Mouse (Mus musculus) intestine, embryonic 15.5 days (tissue): Measurements from ENCODE around the gene Egr4. TPM values are rescaled to one million over a fixed set of nuclear protein-coding genes. Genes with fewer than 3 reads are reported as not detected.

Source experiments
- ATAC-seq: fragments of 200-750 bp; cut with Nextera tagmentation; 2 replicates; pipeline ENCODE4 v1.8.0; 2017; ENCODE audit warnings: moderate TSS enrichment, moderate library complexity
- H3K27ac ChIP-seq: fragments of 300-500 bp; sonication (generic); 2 replicates; pipeline ENCODE4 v1.5.1; 2015; ENCODE audit warnings: mild to moderate bottlenecking, inconsistent platforms
- H3K27me3 ChIP-seq: fragments of 300-500 bp; sonication (generic); replicated peaks from 2 replicates; pipeline ENCODE4 v1.6.1; 2015; ENCODE audit warnings: inconsistent platforms
- H3K36me3 ChIP-seq: fragments of 300-500 bp; sonication (generic); 2 replicates; pipeline ENCODE4 v1.6.1; 2015; ENCODE audit warnings: inconsistent platforms
- H3K4me1 ChIP-seq: fragments of 300-500 bp; sonication (generic); replicated peaks from 2 replicates; pipeline ENCODE4 v1.6.1; 2015; ENCODE audit warnings: inconsistent platforms
- H3K4me2 ChIP-seq: fragments of 300-500 bp; sonication (generic); replicated peaks from 2 replicates; pipeline ENCODE4 v1.6.1; 2015; ENCODE audit warnings: mild to moderate bottlenecking, inconsistent platforms
- H3K4me3 ChIP-seq: fragments of 300-500 bp; sonication (generic); replicated peaks from 2 replicates; pipeline ENCODE4 v1.5.1; 2015; ENCODE audit warnings: inconsistent platforms
- H3K9ac ChIP-seq: fragments of 300-500 bp; sonication (generic); 2 replicates; pipeline ENCODE4 v1.6.1; 2015; ENCODE audit warnings: inconsistent platforms
- H3K9me3 ChIP-seq: fragments of 300-500 bp; sonication (generic); 2 replicates; pipeline ENCODE4 v1.6.1; 2016; ENCODE audit warnings: inconsistent platforms
- polyA plus RNA-seq: library from polyadenylated mRNA; unstranded; fragments of >200 nt; fragmentation: Nextera tagmentation; extraction: Ambion mirVana; gene quantifications from 2 replicates; pipeline ENCODE4 v1.2.1, GENCODE M21; 2015

Gene Egr4
- polyA plus RNA-seq, 1 experiment from 2014 or later, result not detected

- H3K4me3 ChIP-seq, result no peak overlapping the region
- no peak overlapping the region for H3K4me2 ChIP-seq
- no peaks in the 10 kb centered on the region for H3K4me1 ChIP-seq
- ATAC-seq, result no peak
- H3K9me3 ChIP-seq, result no peaks in the 10 kb centered on the region
- H3K27me3 ChIP-seq, result no peaks in the 10 kb centered on the region
- no peak overlapping the region for H3K9ac ChIP-seq
- H3K36me3 ChIP-seq, result peaks cover 73% of the 10 kb centered on the region
- H3K27ac ChIP-seq, result no peak overlapping the region
Measured at GRCm38 (mm10) chr6:85465381-85465780, 48.0 kb downstream of the Egr4 start.

Other genes with a start within 250 kb of the Egr4 start
- gene Sfxn5, start 180.2 kb downstream of the Egr4 start, polyA plus RNA-seq, result 6.7 and 7.7 TPM in 2 replicates
- gene Rab11fip5, start 139.0 kb downstream of the Egr4 start, polyA plus RNA-seq, result 12.0 and 14.7 TPM in 2 replicates
- gene Noto, start 89.7 kb downstream of the Egr4 start, polyA plus RNA-seq, result not detected in 2 replicates
- 49.8 and 52.8 TPM in 2 replicates for gene Smyd5, start 81.6 kb downstream of the Egr4 start, polyA plus RNA-seq
- gene Cct7, start 62.1 kb downstream of the Egr4 start, polyA plus RNA-seq, result 461 and 482 TPM in 2 replicates
- gene Pradc1, start 61.6 kb downstream of the Egr4 start, polyA plus RNA-seq, result 38.5 and 42.9 TPM in 2 replicates
- 0.08 and 0.21 TPM in 2 replicates for gene Fbxo41, start 10.6 kb downstream of the Egr4 start, polyA plus RNA-seq
- 3.1 and 3.6 TPM in 2 replicates for gene Alms1, start 73.9 kb upstream of the Egr4 start, polyA plus RNA-seq
- gene Nat8f7, start 199.6 kb upstream of the Egr4 start, polyA plus RNA-seq, result not detected in 2 replicates